Mouse (Mus musculus) midbrain, embryonic 12.5 days (tissue): ENCODE measurements around the gene Gm20538. TPM values are rescaled to one million over a fixed set of nuclear protein-coding genes. Genes with fewer than 3 reads are reported as not detected.

Source experiments
- ATAC-seq: fragments of 200-750 bp; cut with Nextera tagmentation; 2 replicates; pipeline ENCODE4 v1.8.0; 2017; ENCODE audit warnings: low read depth, moderate TSS enrichment, moderate library complexity; ENCODE audit not compliant: low FRiP score
- H3K27ac ChIP-seq: fragments of 300-500 bp; sonication (generic); replicated peaks from 2 replicates; pipeline ENCODE4 v1.5.1; 2016; ENCODE audit warnings: mild to moderate bottlenecking
- H3K27me3 ChIP-seq: fragments of 300-500 bp; sonication (generic); 2 replicates; pipeline ENCODE4 v1.6.1; 2016; ENCODE audit warnings: mild to moderate bottlenecking
- H3K36me3 ChIP-seq: fragments of 300-500 bp; sonication (generic); 2 replicates; pipeline ENCODE4 v1.6.1; 2016
- H3K4me1 ChIP-seq: fragments of 300-500 bp; sonication (generic); 2 replicates; pipeline ENCODE4 v1.6.1; 2016
- H3K4me2 ChIP-seq: fragments of 300-500 bp; sonication (generic); replicated peaks from 2 replicates; pipeline ENCODE4 v1.6.1; 2016; ENCODE audit warnings: mild to moderate bottlenecking, moderate library complexity
- H3K4me3 ChIP-seq: fragments of 300-500 bp; sonication (generic); 2 replicates; pipeline ENCODE4 v1.5.1; 2016; ENCODE audit warnings: mild to moderate bottlenecking
- H3K9ac ChIP-seq: fragments of 300-500 bp; sonication (generic); replicated peaks from 2 replicates; pipeline ENCODE4 v1.6.1; 2016; ENCODE audit warnings: mild to moderate bottlenecking, moderate library complexity
- H3K9me3 ChIP-seq: fragments of 300-500 bp; sonication (generic); 2 replicates; pipeline ENCODE4 v1.6.1; 2016; ENCODE audit warnings: mild to moderate bottlenecking
- WGBS: fragments of 180-500 bp; shearing (Covaris S2); methylation state at CpG from one replicate; pipeline ENCODE4 v1.1.7; 2016; 5-methylcytosine and 5-hydroxymethylcytosine counted together
- polyA plus RNA-seq: library from polyadenylated mRNA; unstranded; fragments of >200 nt; fragmentation: Nextera tagmentation; extraction: Ambion mirVana; gene quantifications from 2 replicates; pipeline ENCODE4 v1.2.1, GENCODE M21; 2016

Gm20538 gene
- polyA plus RNA-seq, 1 experiment from 2014 or later = not detected

DNA sequence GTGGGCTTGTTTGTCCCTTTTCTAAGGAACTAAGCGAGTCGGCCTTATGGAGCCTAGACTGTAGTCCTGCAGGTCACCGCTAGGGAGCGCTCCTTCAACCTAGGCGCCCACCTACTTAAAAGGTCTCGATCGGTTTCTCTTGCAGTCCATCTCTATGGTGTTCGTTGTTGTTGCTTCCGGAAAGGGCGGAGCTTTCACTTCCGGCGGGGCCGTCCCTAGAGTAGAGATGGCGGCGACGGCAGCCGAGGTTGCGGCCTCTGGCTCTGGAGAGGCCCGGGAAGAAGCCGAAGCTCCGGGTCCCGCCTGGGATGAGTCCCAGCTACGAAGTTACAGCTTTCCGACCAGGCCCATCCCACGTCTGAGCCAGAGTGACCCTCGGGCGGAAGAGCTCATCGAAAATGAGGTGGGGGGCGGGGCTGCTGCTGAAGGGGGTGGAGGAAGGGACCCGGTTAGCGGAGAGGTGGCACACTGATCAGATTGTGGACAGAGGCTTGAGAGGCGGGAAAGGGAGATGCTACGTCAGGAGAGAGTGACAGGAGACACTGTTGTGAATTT is 10.1 kb upstream of the Gm20538 start, which contains the start of gene Hif1an:
Gene Hif1an, plus strand, starts transcription at position 199 of the 555 bp plus-strand sequence.
- Histone ChIP-seq H3K36me3 (peaks cover 35% of the 10 kb centered on the region), H3K27me3 (peaks cover 15% of the 10 kb centered on the region), H3K9me3 (no peaks in the 10 kb centered on the region), H3K4me2 (peak within 1 kb of the TSS; percentile 78), H3K4me3 (peak within 1 kb of the TSS; percentile 84), H3K9ac (peak within 1 kb of the TSS; percentile 85), H3K27ac (peak within 1 kb of the TSS; percentile 79), H3K4me1 (peaks cover 16% of the 10 kb centered on the region)
- under 1% methylated on average over 33 of the region's 33 CpGs for WGBS
- ATAC-seq = peak; percentile 97

DNA sequence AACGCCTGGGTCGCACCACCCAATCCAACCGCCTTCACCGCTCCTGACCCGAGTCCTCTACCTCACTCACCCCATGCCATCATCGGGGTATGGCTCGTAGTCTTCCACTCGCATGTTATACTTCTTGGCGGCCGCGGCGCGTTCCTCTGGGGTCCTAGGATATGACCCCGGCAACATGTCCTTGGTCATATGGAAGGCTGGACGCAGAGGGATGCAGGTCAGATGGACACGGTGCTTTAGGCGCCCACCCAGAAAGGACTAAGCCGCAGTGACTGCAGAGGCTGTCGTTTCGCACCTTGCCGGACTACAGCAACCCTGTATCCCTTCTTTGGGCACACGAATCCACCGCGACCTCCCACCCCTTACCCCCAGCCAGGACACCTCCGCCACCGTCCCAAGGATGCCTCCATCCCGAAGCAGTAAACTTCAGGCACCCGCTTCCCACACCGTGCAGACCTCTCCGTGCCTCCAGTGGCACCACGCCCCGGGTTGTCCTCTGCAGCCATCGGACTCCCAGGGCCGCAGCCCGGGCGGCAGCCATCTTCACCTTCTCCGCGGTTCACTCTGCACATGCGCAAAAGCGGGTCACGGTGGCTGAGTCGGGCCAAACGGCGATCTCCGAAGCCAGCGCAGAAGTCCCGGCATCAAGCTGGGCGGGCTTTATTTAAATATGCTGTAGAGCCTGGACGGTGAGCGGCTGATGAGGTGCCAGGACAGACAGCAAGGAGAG is 2.4 kb upstream of the Gm20538 start, which contains the start of gene Ndufb8:
Gene Ndufb8, minus strand, starts transcription at position 580 of the 730 bp plus-strand sequence.
- peak within 1 kb of the TSS; percentile 10; the same call in 1 of the 2 replicates for H3K27ac ChIP-seq
- H3K4me2 ChIP-seq = peak within 1 kb of the TSS; percentile 90
- WGBS = under 1% methylated on average over 50 of the region's 50 CpGs
- H3K9ac ChIP-seq = peak within 1 kb of the TSS; percentile 88
- H3K27me3 ChIP-seq = peaks cover 18% of the 10 kb centered on the region
- H3K36me3 ChIP-seq = peaks cover 33% of the 10 kb centered on the region
- ATAC-seq = peak; percentile 90
- no peaks in the 10 kb centered on the region for H3K9me3 ChIP-seq
- peak within 1 kb of the TSS; percentile 91 for H3K4me3 ChIP-seq
- H3K4me1 ChIP-seq = peaks cover 10% of the 10 kb centered on the region

DNA sequence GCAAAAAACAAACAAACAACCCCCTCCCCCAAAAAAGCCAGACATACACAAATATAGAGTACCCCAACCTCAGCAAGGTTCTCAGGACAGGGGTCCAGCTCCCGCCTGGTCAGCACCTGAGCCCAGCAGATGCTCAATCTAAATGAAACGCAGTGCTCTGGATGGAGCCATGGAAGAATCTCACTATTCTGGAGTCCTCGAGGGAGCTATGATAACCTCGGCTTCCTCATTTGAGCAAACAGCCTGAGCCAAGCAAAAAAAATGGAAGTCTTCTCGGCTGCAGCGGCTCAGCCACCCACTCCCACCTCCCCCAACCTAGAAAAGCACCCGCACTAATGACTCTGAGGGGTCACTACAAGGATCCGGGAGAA is 1.8 kb upstream of the Gm20538 start:
- Histone ChIP-seq H3K4me1 (peaks cover 10% of the 10 kb centered on the region), H3K4me3 (peak overlapping the region; percentile 91), H3K9ac (peak overlapping the region; percentile 88), H3K9me3 (no peaks in the 10 kb centered on the region), H3K27me3 (peaks cover 16% of the 10 kb centered on the region), H3K27ac (no peak overlapping the region), H3K36me3 (peaks cover 39% of the 10 kb centered on the region), H3K4me2 (peak overlapping the region; percentile 90)
- ATAC-seq = 0 out of 2 replicates have a peak, but pooled peaks have one; percentile 12
- WGBS = 7% methylated on average over 7 of the region's 8 CpGs

DNA sequence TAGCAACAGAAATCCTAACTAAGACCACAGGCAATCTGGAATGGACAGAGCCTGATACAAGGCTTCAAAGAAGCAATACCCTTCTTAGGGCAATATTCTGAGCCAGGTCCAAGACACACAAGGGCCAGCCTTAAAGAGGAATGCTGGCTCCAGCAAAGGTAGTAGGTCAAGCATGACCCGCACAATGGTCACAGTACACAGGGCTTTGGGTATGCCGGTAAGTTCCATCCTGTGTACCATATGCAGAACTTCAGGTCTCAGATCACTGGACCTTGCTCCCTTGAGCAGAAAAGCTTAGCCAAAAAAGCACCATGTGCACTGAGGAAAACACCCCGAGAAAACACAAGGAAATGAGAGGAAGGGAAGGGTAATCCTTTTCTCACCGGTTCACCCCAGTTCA is 655 bp upstream of the Gm20538 start:
- H3K36me3 ChIP-seq = peaks cover 50% of the 10 kb centered on the region
- H3K4me2 ChIP-seq = no peak overlapping the region
- no peaks in the 10 kb centered on the region for H3K9me3 ChIP-seq

DNA sequence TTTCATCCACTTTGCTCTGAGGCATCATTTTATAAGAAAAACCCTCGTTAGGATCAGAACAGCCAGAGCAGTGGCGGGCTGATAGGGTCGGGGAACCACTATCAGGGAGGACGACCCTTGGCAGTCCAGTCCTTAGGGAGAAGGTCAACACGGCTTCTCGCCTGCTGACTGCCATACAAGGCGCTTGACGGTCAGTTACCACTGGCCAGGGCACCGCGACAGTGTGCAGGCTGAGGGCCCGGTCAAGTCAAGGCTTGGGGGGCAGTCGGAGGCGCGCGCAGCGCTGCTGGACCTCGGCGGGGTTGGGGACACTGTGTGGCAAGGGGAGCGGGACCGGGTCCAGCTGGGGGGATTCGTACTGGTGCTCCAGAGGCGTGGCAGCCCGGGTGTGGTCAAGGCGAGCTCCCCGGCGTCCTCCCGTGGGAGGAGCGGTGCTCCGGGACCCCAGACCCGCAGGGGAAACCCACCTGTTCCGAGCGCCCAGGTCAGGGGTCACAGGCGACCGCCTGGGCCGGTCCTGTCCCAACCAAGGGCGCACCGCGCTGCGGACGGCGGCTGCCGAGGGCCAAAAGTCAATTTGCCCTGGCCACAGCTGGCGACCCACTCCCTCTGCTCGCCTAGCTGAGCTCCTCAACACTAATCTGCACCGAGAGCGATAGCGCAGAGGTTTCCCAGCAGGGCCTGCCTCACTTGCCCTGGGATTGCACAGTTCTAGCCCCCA is 7.2 kb downstream of the Gm20538 start, which contains the start of gene Sec31b:
Gene Sec31b, minus strand, starts transcription at position 544 of the 721 bp plus-strand sequence.
- Histone ChIP-seq H3K4me2 (peak within 1 kb of the TSS; percentile 66), H3K9me3 (peaks cover 9% of the 10 kb centered on the region), H3K27ac (no peak within 1 kb of the TSS), H3K36me3 (peaks cover 26% of the 10 kb centered on the region), H3K4me1 (peaks cover 7% of the 10 kb centered on the region; the same call in 1 of the 2 replicates), H3K27me3 (peaks cover 54% of the 10 kb centered on the region), H3K9ac (peak within 1 kb of the TSS; percentile 50), H3K4me3 (peak within 1 kb of the TSS; percentile 47)
- peak; percentile 38 for ATAC-seq
- WGBS = under 1% methylated on average over 47 of the region's 47 CpGs

More for the DNA sequence above, 655 bp upstream of the Gm20538 start:
- Histone ChIP-seq H3K4me1 (peaks cover 10% of the 10 kb centered on the region), H3K27ac (no peak overlapping the region), H3K27me3 (peaks cover 9% of the 10 kb centered on the region), H3K9ac (no peak overlapping the region), H3K4me3 (no peak overlapping the region)
- WGBS = 94% methylated on average over 4 of the region's 4 CpGs
- no peak for ATAC-seq

DNA sequence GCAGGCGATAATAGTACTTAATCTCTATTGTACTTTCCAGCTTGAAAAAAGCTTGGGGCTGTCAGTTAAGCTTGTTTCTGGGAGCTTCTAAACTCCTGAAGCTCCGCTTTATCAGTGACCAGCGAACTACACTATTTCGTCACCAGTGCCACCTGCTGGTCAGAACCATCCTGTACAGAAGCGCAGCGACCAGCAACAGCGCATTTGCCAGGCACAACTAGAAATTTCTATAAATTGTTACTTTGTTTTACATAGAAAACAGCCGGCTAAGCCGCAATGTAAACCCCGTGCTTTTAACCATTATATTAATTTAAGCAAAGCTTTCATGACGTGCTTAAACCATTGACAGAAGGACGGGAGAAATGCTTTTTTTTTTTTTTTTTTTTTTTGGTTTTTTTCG is 7.9 kb downstream of the Gm20538 start:
- H3K9me3 ChIP-seq = peaks cover 9% of the 10 kb centered on the region
- ATAC-seq = no peak
- no peak overlapping the region for H3K4me3 ChIP-seq
- peaks cover 7% of the 10 kb centered on the region; the same call in 1 of the 2 replicates for H3K4me1 ChIP-seq
- no peak overlapping the region for H3K9ac ChIP-seq
- H3K36me3 ChIP-seq = peaks cover 19% of the 10 kb centered on the region
- H3K4me2 ChIP-seq = peak overlapping the region; percentile 66
- WGBS = 2% methylated on average over 13 of the region's 13 CpGs
- peaks cover 54% of the 10 kb centered on the region for H3K27me3 ChIP-seq
- no peak overlapping the region for H3K27ac ChIP-seq

DNA sequence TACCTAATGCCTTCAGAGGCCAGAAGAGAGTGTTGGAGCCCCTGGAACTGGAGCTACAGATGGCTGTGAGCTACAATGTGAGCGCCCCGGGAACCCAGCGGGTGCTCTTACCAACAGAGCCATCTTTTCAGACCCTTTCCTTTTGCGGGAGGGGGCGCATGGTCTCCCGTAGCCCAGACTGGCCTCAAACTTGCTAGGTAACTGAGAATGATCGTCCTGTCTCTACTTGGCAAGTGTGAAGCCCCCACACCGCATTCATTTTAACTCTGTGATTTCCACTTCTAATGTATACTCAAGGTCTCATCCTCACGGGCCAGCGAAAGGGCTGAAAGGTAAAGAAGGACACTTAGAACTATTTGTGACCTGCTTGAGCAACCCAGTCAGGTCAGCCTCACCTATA is 8.3 kb downstream of the Gm20538 start:
- H3K4me3 ChIP-seq = no peak overlapping the region
- ATAC-seq = no peak
- peaks cover 9% of the 10 kb centered on the region for H3K9me3 ChIP-seq
- H3K27me3 ChIP-seq = peaks cover 57% of the 10 kb centered on the region
- H3K4me2 ChIP-seq = no peak overlapping the region
- H3K27ac ChIP-seq = no peak overlapping the region
- 55% methylated on average over 10 of the region's 10 CpGs for WGBS
- H3K4me1 ChIP-seq = peaks cover 7% of the 10 kb centered on the region; the same call in 1 of the 2 replicates
- no peak overlapping the region for H3K9ac ChIP-seq
- peaks cover 15% of the 10 kb centered on the region for H3K36me3 ChIP-seq

DNA sequence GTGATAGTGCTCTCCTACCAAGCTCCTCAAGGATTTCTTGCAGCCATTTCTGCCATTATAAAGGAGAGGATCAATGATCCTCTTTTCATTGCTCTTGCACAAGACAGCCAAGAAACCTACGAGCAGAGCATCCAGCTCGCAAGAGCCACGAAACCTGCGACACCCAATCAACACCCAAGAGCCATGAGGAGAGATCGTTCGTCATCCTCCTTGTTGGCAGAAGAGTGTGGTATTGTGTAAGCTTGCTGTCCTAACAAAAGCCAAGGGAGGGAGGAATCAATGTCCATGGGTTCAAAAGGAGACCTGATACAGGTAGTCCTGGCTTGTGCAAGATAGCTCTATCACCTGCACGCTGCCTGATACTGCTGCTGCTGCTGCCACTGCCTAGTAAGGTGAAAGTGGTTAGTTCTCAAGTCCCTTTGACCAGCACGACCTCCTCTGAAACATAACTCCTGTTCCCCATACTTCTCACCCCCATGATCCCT is 9.9 kb downstream of the Gm20538 start:
- peaks cover 64% of the 10 kb centered on the region for H3K27me3 ChIP-seq

DNA sequence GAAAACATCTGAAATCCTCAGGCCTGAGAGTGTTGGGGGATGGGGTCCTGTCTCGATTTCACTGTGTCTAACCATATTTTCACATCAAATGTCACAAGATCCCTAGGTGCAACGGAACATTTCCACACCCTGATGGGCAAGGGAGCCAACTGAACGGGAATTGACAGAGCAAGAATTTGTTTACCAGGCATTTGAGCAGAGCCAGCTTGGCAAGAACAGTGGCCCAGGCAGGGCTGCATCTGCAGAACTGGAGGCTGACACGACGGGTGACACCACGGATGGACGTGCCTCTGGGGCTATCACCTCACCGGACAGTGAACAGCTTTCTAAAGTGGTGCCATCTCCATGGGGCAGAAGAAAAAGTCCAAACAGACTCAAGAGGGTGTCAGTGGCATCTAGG is 15.2 kb downstream of the Gm20538 start:
- H3K9ac ChIP-seq = no peak overlapping the region
- peaks cover 52% of the 10 kb centered on the region for H3K27me3 ChIP-seq
- no peak overlapping the region for H3K4me2 ChIP-seq
- H3K4me3 ChIP-seq = no peak overlapping the region
- H3K9me3 ChIP-seq = peaks cover 9% of the 10 kb centered on the region
- WGBS = 88% methylated on average over 8 of the region's 8 CpGs
- no peaks in the 10 kb centered on the region for H3K4me1 ChIP-seq
- ATAC-seq = no peak
- H3K36me3 ChIP-seq = no peaks in the 10 kb centered on the region
- H3K27ac ChIP-seq = no peak overlapping the region

More for the DNA sequence above, 9.9 kb downstream of the Gm20538 start:
- peaks cover 7% of the 10 kb centered on the region; the same call in 1 of the 2 replicates for H3K4me1 ChIP-seq
- peaks cover 9% of the 10 kb centered on the region for H3K9me3 ChIP-seq
- H3K9ac ChIP-seq = no peak overlapping the region
- ATAC-seq = no peak
- H3K4me2 ChIP-seq = no peak overlapping the region
- 89% methylated on average over 8 of the region's 8 CpGs for WGBS
- no peak overlapping the region for H3K27ac ChIP-seq
- no peaks in the 10 kb centered on the region for H3K36me3 ChIP-seq
- H3K4me3 ChIP-seq = no peak overlapping the region

DNA sequence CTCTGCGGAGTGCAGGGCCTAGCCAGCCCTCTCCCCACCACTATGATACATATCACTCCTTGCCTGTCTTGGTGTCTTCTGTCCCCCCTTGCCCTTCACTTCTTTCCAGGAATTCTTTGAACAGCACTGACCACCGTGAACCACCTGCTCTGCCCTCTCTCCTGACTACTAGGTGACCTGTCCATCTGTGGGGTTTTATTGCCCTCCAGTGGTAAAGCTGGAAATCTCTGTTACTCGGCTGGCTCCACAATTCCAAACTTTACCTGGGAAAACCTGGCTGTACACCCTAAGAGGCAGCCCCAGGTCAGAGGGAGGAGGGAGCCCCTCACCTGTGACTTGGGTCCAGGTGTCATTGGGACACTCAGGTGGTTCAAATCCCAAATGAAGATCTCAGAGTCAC is 17.3 kb downstream of the Gm20538 start:
- H3K27me3 ChIP-seq = peaks cover 71% of the 10 kb centered on the region
- no peak for ATAC-seq
- WGBS = 28% methylated on average over 3 of the region's 3 CpGs

DNA sequence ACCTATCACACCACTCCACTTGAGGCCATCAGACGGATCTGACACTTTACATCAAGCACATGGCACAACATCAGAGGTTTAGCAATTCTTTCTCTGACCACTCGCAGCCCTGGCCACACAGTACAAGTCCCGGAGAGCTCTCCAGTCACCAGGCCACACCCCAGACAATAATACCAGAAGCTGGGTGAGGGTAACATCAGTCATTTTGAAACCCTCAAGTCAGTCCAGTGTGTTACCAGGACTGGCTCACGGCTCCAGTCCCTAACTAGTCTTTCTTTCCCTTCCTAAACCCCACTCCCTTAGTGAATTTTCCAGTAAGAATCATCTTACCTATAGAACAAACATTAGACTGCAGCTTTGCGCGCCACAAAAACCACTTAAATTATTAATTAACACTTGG is 22.6 kb downstream of the Gm20538 start:
- Histone ChIP-seq H3K27me3 (peaks cover 97% of the 10 kb centered on the region), H3K4me1 (no peaks in the 10 kb centered on the region), H3K9me3 (no peaks in the 10 kb centered on the region), H3K36me3 (no peaks in the 10 kb centered on the region), H3K4me2 (no peak overlapping the region), H3K9ac (no peak overlapping the region), H3K27ac (no peak overlapping the region), H3K4me3 (no peak overlapping the region)
- WGBS = 84% methylated on average over 6 of the region's 6 CpGs
- ATAC-seq = no peak

More for the DNA sequence above, 17.3 kb downstream of the Gm20538 start:
- no peaks in the 10 kb centered on the region for H3K36me3 ChIP-seq
- no peak overlapping the region for H3K27ac ChIP-seq
- H3K4me3 ChIP-seq = no peak overlapping the region
- no peak overlapping the region for H3K4me2 ChIP-seq
- H3K4me1 ChIP-seq = no peaks in the 10 kb centered on the region
- H3K9ac ChIP-seq = no peak overlapping the region
- H3K9me3 ChIP-seq = no peaks in the 10 kb centered on the region
